Mouse (Mus musculus): ENCODE results near the gene Arg1.

DNA sequence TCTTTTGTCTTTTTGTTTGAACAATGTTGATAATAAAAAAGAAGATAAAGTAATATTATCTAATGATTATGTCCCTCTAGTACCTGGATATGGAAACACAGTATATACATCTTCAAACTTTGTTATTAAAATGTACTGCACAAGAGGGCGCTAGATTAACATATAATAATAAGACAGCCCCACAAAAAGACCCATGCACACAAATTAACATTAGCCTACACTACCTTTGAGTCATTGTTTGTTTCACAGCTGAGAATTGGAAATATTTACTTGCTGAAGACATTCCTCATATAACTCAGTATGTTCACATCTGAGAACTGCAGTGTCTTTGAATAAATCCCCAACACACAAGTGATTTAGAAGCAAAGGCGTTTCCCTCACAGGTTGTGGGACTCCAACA, 33.8 kb upstream of the Arg1 start:
- TF ChIP-seq POLR2A (IDR thresholded peaks at IDR 0.05; ENCODE audit: insufficient read length, low read depth) (no peak), E2F4 (IDR thresholded peaks at IDR 0.05; ENCODE audit: insufficient read depth) (no peak), MAX (IDR thresholded peaks at IDR 0.05; ENCODE audit: low read depth) (no peak), POLR2AphosphoS2 (IDR thresholded peaks at IDR 0.05; ENCODE audit: insufficient read length, low read depth) (no peak), TCF12 (IDR thresholded peaks at IDR 0.05; ENCODE audit: insufficient read depth, poor library complexity, severe bottlenecking) (no peak), MYOG (IDR thresholded peaks at IDR 0.05; ENCODE audit: control insufficient read depth in 1 of 3, insufficient read depth in 1 of 3, insufficient read length in 2 of 3, low read depth in 2 of 3) (no peak), SRF (IDR thresholded peaks at IDR 0.05; ENCODE audit: control insufficient read depth, insufficient read length, low read depth) (no peak), CEBPB (IDR thresholded peaks at IDR 0.05; ENCODE audit: insufficient read depth, poor library complexity, severe bottlenecking) (no peak), MYOD1 (IDR thresholded peaks at IDR 0.05; ENCODE audit: control insufficient read depth in 1 of 3, insufficient read length in 2 of 3, low read depth in 2 of 3) (no peak)
